Mouse (Mus musculus) CH12.LX (cell line): ENCODE measurements around the gene Mlip. TPM values are rescaled to one million over a fixed set of nuclear protein-coding genes. Genes with fewer than 3 reads are reported as not detected.

Experiments used
- DNase-seq: peaks from one replicate; pipeline ENCODE4 v3.0.0-alpha.2; 2013; ENCODE audit errors: extremely low read depth
- H3K27ac ChIP-seq: 2 replicates; pipeline ENCODE4 v1.5.1; 2012; ENCODE audit warnings: low read depth, mild to moderate bottlenecking, control low read depth, moderate library complexity; ENCODE audit not compliant: insufficient read depth
- H3K27me3 ChIP-seq: replicated peaks from 2 replicates; pipeline ENCODE3; 2012; ENCODE audit warnings: inconsistent platforms
- H3K36me3 ChIP-seq, 2 experiments: replicated peaks in 1 of 2; 2 replicates each; pipeline versions ENCODE3 to v1.6.1; 2012; ENCODE audit warnings: inconsistent platforms in 1 of 2, low read length in 1 of 2, mild to moderate bottlenecking in 1 of 2, mixed read lengths in 1 of 2, moderate library complexity in 1 of 2; ENCODE audit not compliant: control insufficient read depth in 1 of 2, insufficient read depth in 1 of 2
- H3K4me1 ChIP-seq, 2 experiments: 2 replicates each; pipeline ENCODE4 v1.6.1; 2012; ENCODE audit warnings: inconsistent platforms in 1 of 2, moderate library complexity in 1 of 2; ENCODE audit not compliant: insufficient read depth in 2 of 2, control insufficient read depth in 1 of 2
- H3K4me2 ChIP-seq: 2 replicates; pipeline ENCODE4 v1.6.1; 2012; ENCODE audit warnings: low read depth, mild to moderate bottlenecking, control low read depth; ENCODE audit not compliant: poor library complexity, insufficient read depth, severe bottlenecking
- H3K4me3 ChIP-seq, 3 experiments: fragments of 150-350 bp in 1 of 3; sonication (generic) in 1 of 3; replicated peaks in 1 of 3; 2 replicates each; pipeline versions ENCODE3 to v1.5.1; 2011 to 2012; ENCODE audit warnings: low read depth in 2 of 3, low read length in 2 of 3, mild to moderate bottlenecking in 2 of 3, moderate library complexity in 2 of 3, control low read depth in 1 of 3, improper control_type of control experiment in 1 of 3, inconsistent platforms in 1 of 3, mixed read lengths in 1 of 3; ENCODE audit not compliant: poor library complexity in 1 of 3
- H3K79me2 ChIP-seq: replicated peaks from 2 replicates; pipeline ENCODE4 v1.6.1; 2012; ENCODE audit warnings: mild to moderate bottlenecking, moderate library complexity; ENCODE audit not compliant: control insufficient read depth, poor library complexity, insufficient read depth, severe bottlenecking; ENCODE audit errors: extremely low read depth
- H3K9ac ChIP-seq: 2 replicates; pipeline ENCODE4 v1.6.1; 2012; ENCODE audit warnings: low read depth, mild to moderate bottlenecking, control low read depth, moderate library complexity; ENCODE audit not compliant: insufficient read depth
- H3K9me3 ChIP-seq: replicated peaks from 2 replicates; pipeline ENCODE3; 2012; ENCODE audit warnings: low read length, inconsistent platforms, mixed read lengths
- BHLHE40 ChIP-seq: IDR thresholded peaks from 2 replicates; pipeline ENCODE4 v1.6.1; 2011; ENCODE audit warnings: mild to moderate bottlenecking, low read depth, low read length, improper control_type of control experiment
- E2F4 ChIP-seq: IDR thresholded peaks from 2 replicates; pipeline ENCODE4 v1.6.1; 2011; ENCODE audit warnings: low read depth, low read length, improper control_type of control experiment; ENCODE audit not compliant: insufficient replicate concordance
- ELF1 ChIP-seq: IDR thresholded peaks from 2 replicates; pipeline ENCODE4 v1.6.1; 2014; ENCODE audit warnings: low read depth, mild to moderate bottlenecking, inconsistent platforms, low read length, improper control_type of control experiment
- HCFC1 ChIP-seq: IDR thresholded peaks from 2 replicates; pipeline ENCODE4 v1.6.1; 2012; ENCODE audit warnings: low read depth, mild to moderate bottlenecking, inconsistent platforms, low read length, improper control_type of control experiment
- MEF2A ChIP-seq: IDR thresholded peaks from 2 replicates; pipeline ENCODE4 v1.6.1; 2014; ENCODE audit warnings: low read depth, mild to moderate bottlenecking, inconsistent platforms, low read length, improper control_type of control experiment, borderline replicate concordance
- POLR2A ChIP-seq: IDR thresholded peaks from 2 replicates; pipeline ENCODE4 v1.6.1; 2011; ENCODE audit warnings: low read depth, mild to moderate bottlenecking, improper control_type of control experiment, low read length
- TBP ChIP-seq: conservative IDR thresholded peaks from 2 replicates; pipeline ENCODE4 v1.6.1; 2011; ENCODE audit warnings: low read depth, low read length, improper control_type of control experiment
- TCF12 ChIP-seq: IDR thresholded peaks from 2 replicates; pipeline ENCODE4 v1.6.1; 2014; ENCODE audit warnings: low read depth, mild to moderate bottlenecking, inconsistent platforms, low read length, improper control_type of control experiment
- ZC3H11A ChIP-seq: IDR thresholded peaks from 2 replicates; pipeline ENCODE4 v1.6.1; 2012; ENCODE audit warnings: low read depth, mild to moderate bottlenecking, inconsistent platforms, low read length, improper control_type of control experiment
- dilution Hi-C: fragments of 300-500 bp; cut with MboI; formaldehyde crosslinking; loops from 2 replicates; pipeline ENCODE4 v1.14.3; 2020; ENCODE audit warnings: low sequenced_read_pairs; ENCODE audit not compliant: extremely low pct_unique_long_range_greater_than_20kb, extremely low pct_ligation_motif_present
- in situ Hi-C: fragments of 300-500 bp; cut with MboI; formaldehyde crosslinking; loops from 3 replicates; pipeline ENCODE4 v1.14.3; 2019; ENCODE audit warnings: low sequenced_read_pairs, low pct_ligation_motif_present, low pct_unique_long_range_greater_than_20kb, mixed read lengths
- polyA plus RNA-seq: library from polyadenylated mRNA; unstranded; fragments of >175 nt; gene quantifications from 2 replicates; pipeline ENCODE4 v1.2.1, GENCODE M21; 2012; ENCODE audit warnings: low read depth; ENCODE audit not compliant: insufficient read length
- total RNA-seq, 2 experiments: library from RNA; depleted of rRNA; stranded (reverse); fragments of 300-350 nt in 1 of 2; fragments of >200 nt in 1 of 2; gene quantifications; 2 replicates each; pipeline ENCODE4 v1.2.3; 2012 to 2014

Mlip gene
- total and polyA plus RNA-seq, 3 experiments: not detected

GRCm38 (mm10) chr9:77252134-77252533 lies 100.6 kb downstream of the Mlip start:
- Histone ChIP-seq H3K79me2 (no peaks in the 10 kb centered on the region), H3K4me3 (no peak overlapping the region), H3K27me3 (no peaks in the 10 kb centered on the region), H3K9me3 (no peaks in the 10 kb centered on the region), H3K4me1 (no peaks in the 10 kb centered on the region), H3K27ac (no peak overlapping the region), H3K9ac (no peak overlapping the region), H3K4me2 (no peak overlapping the region), H3K36me3 (no peaks in the 10 kb centered on the region)
- TF ChIP-seq MEF2A: no peak
- dilution Hi-C loops (no loop called here), in situ Hi-C loops (no loop called here)
- DNase-seq: no peak

- H3K9ac ChIP-seq: no peak overlapping the region
- no peaks in the 10 kb centered on the region for H3K36me3 ChIP-seq
- no peaks in the 10 kb centered on the region for H3K4me1 ChIP-seq
- H3K4me3 ChIP-seq: no peak overlapping the region
- no peak overlapping the region for H3K27ac ChIP-seq
- in situ Hi-C loops: no loop called here
- H3K79me2 ChIP-seq: no peaks in the 10 kb centered on the region
- DNase-seq: no peak
- no peaks in the 10 kb centered on the region for H3K27me3 ChIP-seq
- dilution Hi-C loops: no loop called here
- no peak overlapping the region for H3K4me2 ChIP-seq
- no peak for TF ChIP-seq TBP
- no peak for TF ChIP-seq ZC3H11A
- no peak for TF ChIP-seq BHLHE40
- no peak for TF ChIP-seq E2F4
- TF ChIP-seq POLR2A: no peak
- no peak for TF ChIP-seq TCF12
- no peaks in the 10 kb centered on the region for H3K9me3 ChIP-seq
Measured at GRCm38 (mm10) chr9:77251511-77252112, 101.2 kb downstream of the Mlip start.

GRCm38 (mm10) chr9:77198250-77198649 lies 154.5 kb downstream of the Mlip start:
- Histone ChIP-seq H3K9ac (no peak overlapping the region), H3K4me1 (peaks cover 5 to 8% of the 10 kb centered on the region in 2 experiments; a peak in 3 of 4 replicates), H3K27ac (no peak overlapping the region), H3K79me2 (no peaks in the 10 kb centered on the region), H3K36me3 (no peaks in the 10 kb centered on the region), H3K4me3 (no peak overlapping the region), H3K9me3 (no peaks in the 10 kb centered on the region), H3K27me3 (no peaks in the 10 kb centered on the region), H3K4me2 (no peak overlapping the region)
- dilution Hi-C loops (no loop called here), in situ Hi-C loops (no loop called here)
- no peak for TF ChIP-seq ELF1
- TF ChIP-seq HCFC1: no peak
- no peak for DNase-seq
